In the genomic region with DNA sequence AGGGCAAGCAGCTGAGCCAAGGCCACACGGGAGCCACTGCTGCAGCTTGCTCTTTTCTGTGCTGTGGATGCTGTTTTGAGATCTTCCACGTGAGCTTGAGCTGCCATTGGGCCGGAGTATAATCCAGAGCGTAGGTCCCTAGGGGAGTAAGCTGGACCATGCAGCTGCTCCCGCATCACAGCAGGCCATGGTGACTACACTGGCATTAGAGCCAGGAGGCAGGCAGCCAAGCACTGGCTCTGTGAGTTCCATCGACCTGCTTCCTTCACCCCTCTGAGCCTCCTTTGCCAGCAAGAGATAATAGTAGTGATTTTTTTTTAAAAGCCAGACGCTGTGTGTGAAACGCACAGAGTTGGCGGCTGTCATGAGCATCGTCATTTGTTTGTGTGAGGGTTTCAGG, we compare ENCODE assay signal across 12 mouse cellular contexts. TPM values are rescaled to one million over a fixed set of nuclear protein-coding genes. Genes with fewer than 3 reads are reported as not detected.
DNase-seq lines count a peak whose midpoint lies in the region; ATAC-seq and TF ChIP-seq lines count a peak whose summit lies in the region.
"Had no signal": no experiment of that assay in that cellular context is flagged by ENCODE, and none has a peak within 500 bp of the region (broad histone marks: within the 10 kb centered on the region; RNA-seq: fewer than 3 reads in every experiment).

No protein-coding gene starts in this region.

- no peak for TF ChIP-seq EP300 in heart, adult 2 months (IDR thresholded peaks at IDR 0.05; ENCODE audit: insufficient read depth, low read depth, low read length)

- H3K4me1 ChIP-seq in heart, adult 2 months (ENCODE audit: control insufficient read depth, insufficient read depth, low read length) = no peaks in the 10 kb centered on the region
- peaks cover 24% of the 10 kb centered on the region for H3K4me1 ChIP-seq in neural tube, embryonic 12.5 days
- H3K4me1 ChIP-seq in forebrain, embryonic 14.5 days (ENCODE audit: control insufficient read depth, insufficient read depth, low read length) = peaks cover 10% of the 10 kb centered on the region
- peaks cover 25% of the 10 kb centered on the region for H3K4me1 ChIP-seq in neural tube, embryonic 15.5 days

- H3K4me3 ChIP-seq in heart, adult 2 months = no peak overlapping the region
- H3K4me3 ChIP-seq in neural tube, embryonic 12.5 days = no peak overlapping the region
- H3K4me3 ChIP-seq in forebrain, embryonic 14.5 days (ENCODE audit: low read depth, low read length) = no peak overlapping the region
- H3K4me3 ChIP-seq in neural tube, embryonic 15.5 days (replicated peaks) = no peak overlapping the region
- H3K4me3 ChIP-seq: embryonic facial prominence, embryonic 15.5 days had no signal

- intact Hi-C loops in heart, adult 2 months (cut with DNase I) = no loop called here

- H3K79me2 ChIP-seq in heart, adult 2 months (replicated peaks; ENCODE audit: control insufficient read depth, insufficient read depth, low read length) = no peaks in the 10 kb centered on the region

- TF ChIP-seq CTCF in heart, adult 2 months (IDR thresholded peaks at IDR 0.05) = no peak

- no peak for ATAC-seq in neural tube, embryonic 12.5 days (ENCODE audit: low FRiP score, low read depth)
- no peak for ATAC-seq in forebrain, embryonic 14.5 days
- ATAC-seq in neural tube, embryonic 15.5 days (ENCODE audit: low FRiP score) = no peak
- ATAC-seq: intestine, postnatal 0 days had no signal

- TF ChIP-seq POLR2A in heart, adult 2 months (IDR thresholded peaks at IDR 0.05; ENCODE audit: insufficient read depth, low read depth, low read length) = no peak

- no peaks in the 10 kb centered on the region for H3K9me3 ChIP-seq in neural tube, embryonic 12.5 days
- no peaks in the 10 kb centered on the region for H3K9me3 ChIP-seq in forebrain, embryonic 14.5 days (replicated peaks; ENCODE audit: control insufficient read depth, low read length)
- H3K9me3 ChIP-seq in neural tube, embryonic 15.5 days (replicated peaks) = no peaks in the 10 kb centered on the region
- H3K9me3 ChIP-seq: embryonic facial prominence, embryonic 15.5 days had no signal

- no peak overlapping the region for H3K27ac ChIP-seq in heart, adult 2 months
- H3K27ac ChIP-seq in neural tube, embryonic 12.5 days = no peak overlapping the region
- no peak overlapping the region for H3K27ac ChIP-seq in forebrain, embryonic 14.5 days (ENCODE audit: low read depth, low read length)
- 0 out of 2 replicates have a peak overlapping the region, but pooled peaks have one; percentile 18 for H3K27ac ChIP-seq in neural tube, embryonic 15.5 days (replicated peaks)
- H3K27ac ChIP-seq: embryonic facial prominence, embryonic 15.5 days had no signal

- WGBS in heart, adult 2 months = 55% methylated on average over 10 of the region's 10 CpGs
- 89% methylated on average over 10 of the region's 10 CpGs for WGBS in neural tube, embryonic 12.5 days
- 77% methylated on average over 10 of the region's 10 CpGs for WGBS in forebrain, embryonic 14.5 days
- WGBS in neural tube, embryonic 15.5 days = 68% methylated on average over 10 of the region's 10 CpGs

- DNase-seq in heart, postnatal 4 days = peak; percentile 41
- no peak for DNase-seq in heart, adult 2 months
- DNase-seq in neural tube, embryonic 10.5 days (ENCODE audit: extremely low spot score, low spot score) = no peak
- DNase-seq in forebrain, embryonic 14.5 days (ENCODE audit: low spot score) = peak; percentile 33
- DNase-seq in cerebellum, postnatal 4 days (ENCODE audit: low spot score in 2 of 2) = no peak
- DNase-seq: adrenal gland, adult 2 months; cerebellum, adult 18-20 months; gastrocnemius, postnatal 36 days had no signal

- no peaks in the 10 kb centered on the region for H3K36me3 ChIP-seq in heart, adult 2 months (ENCODE audit: control insufficient read depth, insufficient read depth, low read length)
- H3K36me3 ChIP-seq in neural tube, embryonic 12.5 days = peaks cover 11% of the 10 kb centered on the region
- H3K36me3 ChIP-seq in forebrain, embryonic 14.5 days (ENCODE audit: control insufficient read depth, insufficient read depth, low read length) = peaks cover 15% of the 10 kb centered on the region
- no peaks in the 10 kb centered on the region for H3K36me3 ChIP-seq in neural tube, embryonic 15.5 days
- H3K36me3 ChIP-seq: embryonic facial prominence, embryonic 15.5 days had no signal

- no peaks in the 10 kb centered on the region for H3K27me3 ChIP-seq in heart, adult 2 months (ENCODE audit: control insufficient read depth, insufficient read depth, low read length)
- H3K27me3 ChIP-seq in neural tube, embryonic 12.5 days (replicated peaks) = peaks cover 12% of the 10 kb centered on the region
- no peaks in the 10 kb centered on the region for H3K27me3 ChIP-seq in forebrain, embryonic 14.5 days (replicated peaks; ENCODE audit: control insufficient read depth, insufficient read depth, low read length)
- peaks cover 12% of the 10 kb centered on the region for H3K27me3 ChIP-seq in neural tube, embryonic 15.5 days (replicated peaks)

- H3K4me2 ChIP-seq in neural tube, embryonic 12.5 days (replicated peaks) = peak overlapping the region; percentile 96; the same call in 1 of the 2 replicates
- H3K4me2 ChIP-seq in forebrain, embryonic 14.5 days (ENCODE audit: low read length) = peak overlapping the region; percentile 6; the same call in 1 of the 2 replicates
- H3K4me2 ChIP-seq in neural tube, embryonic 15.5 days = peak overlapping the region; percentile 98; the same call in 1 of the 2 replicates
- H3K4me2 ChIP-seq: embryonic facial prominence, embryonic 15.5 days had no signal

- H3K9ac ChIP-seq in heart, adult 2 months (ENCODE audit: low read depth, low read length) = no peak overlapping the region
- H3K9ac ChIP-seq in neural tube, embryonic 12.5 days = no peak overlapping the region
- no peak overlapping the region; the same call in 1 of the 2 replicates for H3K9ac ChIP-seq in forebrain, embryonic 14.5 days (ENCODE audit: low read length)
- H3K9ac ChIP-seq in neural tube, embryonic 15.5 days (replicated peaks) = no peak overlapping the region
- H3K9ac ChIP-seq: embryonic facial prominence, embryonic 15.5 days had no signal

RNA-seq across cellular contexts. Expression of a gene that starts 2.3 kb away (rescaled TPM):
- 10 to 100 TPM; 21.1 to 24.0 TPM for total RNA-seq in heart, postnatal 4 days (2021)
- 1 to 10 TPM; 2.4 to 2.7 TPM for total RNA-seq in heart, adult 2 months (2021)
- 4.2 and 4.6 TPM in 2 replicates for polyA plus RNA-seq in heart, adult 2 months (2012; rRNA removed)
- polyA plus RNA-seq in neural tube, embryonic 12.5 days (2016; fragmentation: Nextera tagmentation; extraction: Ambion mirVana) = 39.5 and 39.6 TPM in 2 replicates
- polyA plus RNA-seq in forebrain, embryonic 14.5 days (2014; fragmentation: Nextera tagmentation; extraction: Ambion mirVana) = 53.4 and 66.3 TPM in 2 replicates
- 16.9 and 19.5 TPM in 2 replicates for polyA plus RNA-seq in neural tube, embryonic 15.5 days (2015; fragmentation: Nextera tagmentation; extraction: Ambion mirVana)

RNA-seq across cellular contexts. Expression of a gene that starts 22.0 kb away (rescaled TPM):
- 10 to 100 TPM; 50.4 to 51.1 TPM for total RNA-seq in heart, postnatal 4 days (2021)
- total RNA-seq in heart, adult 2 months (2021) = 10 to 100 TPM; 27.5 to 28.6 TPM
- polyA plus RNA-seq in heart, adult 2 months (2012; rRNA removed) = 18.5 and 18.6 TPM in 2 replicates
- 63.7 and 74.6 TPM in 2 replicates for polyA plus RNA-seq in neural tube, embryonic 12.5 days (2016; fragmentation: Nextera tagmentation; extraction: Ambion mirVana)
- polyA plus RNA-seq in forebrain, embryonic 14.5 days (2014; fragmentation: Nextera tagmentation; extraction: Ambion mirVana) = 47.8 and 49.8 TPM in 2 replicates
- 62.0 and 66.0 TPM in 2 replicates for polyA plus RNA-seq in neural tube, embryonic 15.5 days (2015; fragmentation: Nextera tagmentation; extraction: Ambion mirVana)

Comparison
In these comparisons a context has a peak if more than half of its experiments do, and no peak if none do; other contexts are left out.
1. DNase-seq: peak in heart, postnatal 4 days (single experiment) and forebrain, embryonic 14.5 days (single experiment); none in heart, adult 2 months (0 of 2), neural tube, embryonic 10.5 days (single experiment) and cerebellum, postnatal 4 days (0 of 2).
2. H3K4me2 ChIP-seq: peak in every context shown above with its lines; median percentile 98 in neural tube, embryonic 15.5 days; 96 in neural tube, embryonic 12.5 days; 6 in forebrain, embryonic 14.5 days.